Mouse (Mus musculus): Measurements from ENCODE around the gene Rfc2. TPM values are rescaled to one million over a fixed set of nuclear protein-coding genes. Genes with fewer than 3 reads are reported as not detected.

Rfc2 gene
- polyA plus RNA-seq, 1 experiment from 2014 or later, result 184 TPM

- Histone ChIP-seq H3K4me1 (replicated peaks) (peaks cover 71% of the 10 kb centered on the region), H3K9ac (peak overlapping the region; percentile 98), H3K4me2 (peak overlapping the region; percentile 95), H3K36me3 (no peaks in the 10 kb centered on the region; the same call in 1 of the 2 replicates), H3K9me3 (no peaks in the 10 kb centered on the region), H3K27me3 (no peaks in the 10 kb centered on the region), H3K27ac (replicated peaks) (peak overlapping the region; percentile 99), H3K4me3 (peak overlapping the region; percentile 97)
- 8% methylated on average over 6 of the region's 6 CpGs for WGBS
- no peak for ATAC-seq (ENCODE audit: low read depth)
These were observed 30.3 kb upstream of the Rfc2 start for GRCm38 (mm10) chr5:134550836-134551232.

- no peaks in the 10 kb centered on the region for H3K9me3 ChIP-seq
- H3K27me3 ChIP-seq, result no peaks in the 10 kb centered on the region
- peak overlapping the region; percentile 99 for H3K27ac ChIP-seq (replicated peaks)
- H3K4me3 ChIP-seq, result peak overlapping the region; percentile 97
- H3K36me3 ChIP-seq, result no peaks in the 10 kb centered on the region; the same call in 1 of the 2 replicates
- 2% methylated on average over 50 of the region's 52 CpGs for WGBS
- ATAC-seq (ENCODE audit: low read depth), result peak; percentile 51
- peak overlapping the region; percentile 98 for H3K9ac ChIP-seq
- H3K4me1 ChIP-seq (replicated peaks), result peaks cover 66% of the 10 kb centered on the region
- H3K4me2 ChIP-seq, result peak overlapping the region; percentile 95
These were observed 29.7 kb upstream of the Rfc2 start for GRCm38 (mm10) chr5:134551233-134552109.

GRCm38 (mm10) chr5:134552110-134552972 lies 28.8 kb upstream of the Rfc2 start, which contains the start of gene Clip2:
Gene Clip2 (minus strand): TSS chr5:134552434.
- no peaks in the 10 kb centered on the region; the same call in 1 of the 2 replicates for H3K36me3 ChIP-seq
- peak within 1 kb of the TSS; percentile 97 for H3K4me3 ChIP-seq
- 1% methylated on average over 60 of the region's 61 CpGs for WGBS
- peak; percentile 93 for ATAC-seq (ENCODE audit: low read depth)
- no peaks in the 10 kb centered on the region for H3K27me3 ChIP-seq
- H3K4me1 ChIP-seq (replicated peaks), result peaks cover 59% of the 10 kb centered on the region
- peak within 1 kb of the TSS; percentile 95 for H3K4me2 ChIP-seq
- H3K9me3 ChIP-seq, result 0 out of 2 replicates have a peak, but pooled peaks cover 1% of the 10 kb centered on the region
- H3K27ac ChIP-seq (replicated peaks), result peak within 1 kb of the TSS; percentile 99
- peak within 1 kb of the TSS; percentile 98 for H3K9ac ChIP-seq

- 90% methylated on average over 5 of the region's 5 CpGs for WGBS
- no peaks in the 10 kb centered on the region for H3K27me3 ChIP-seq
- ATAC-seq (ENCODE audit: low read depth), result no peak
These were observed 27.1 kb upstream of the Rfc2 start for GRCm38 (mm10) chr5:134553951-134554546.

GRCm38 (mm10) chr5:134555463-134556164 lies 25.6 kb upstream of the Rfc2 start:
- H3K36me3 ChIP-seq, result no peaks in the 10 kb centered on the region; the same call in 1 of the 2 replicates
- no peak overlapping the region for H3K4me3 ChIP-seq
- ATAC-seq (ENCODE audit: low read depth), result no peak
- WGBS, result 14% methylated on average over 20 of the region's 20 CpGs
- H3K9me3 ChIP-seq, result 0 out of 2 replicates have a peak, but pooled peaks cover 2% of the 10 kb centered on the region
- no peaks in the 10 kb centered on the region for H3K27me3 ChIP-seq
- peak overlapping the region; percentile 41; the same call in 1 of the 2 replicates for H3K9ac ChIP-seq
- peaks cover 27% of the 10 kb centered on the region for H3K4me1 ChIP-seq (replicated peaks)
- H3K4me2 ChIP-seq, result peak overlapping the region; percentile 40
- H3K27ac ChIP-seq (replicated peaks), result peak overlapping the region; percentile 54; the same call in 1 of the 2 replicates

More at GRCm38 (mm10) chr5:134553951-134554546, 27.1 kb upstream of the Rfc2 start:
- no peaks in the 10 kb centered on the region; the same call in 1 of the 2 replicates for H3K36me3 ChIP-seq
- no peak overlapping the region for H3K4me2 ChIP-seq
- H3K4me3 ChIP-seq, result no peak overlapping the region
- peaks cover 42% of the 10 kb centered on the region for H3K4me1 ChIP-seq (replicated peaks)
- H3K9ac ChIP-seq, result no peak overlapping the region
- H3K27ac ChIP-seq (replicated peaks), result no peak overlapping the region
- 0 out of 2 replicates have a peak, but pooled peaks cover 2% of the 10 kb centered on the region for H3K9me3 ChIP-seq

GRCm38 (mm10) chr5:134560071-134560449 lies 21.1 kb upstream of the Rfc2 start, which contains the start of gene Syna:
Gene Syna (minus strand): TSS chr5:134560171.
- Histone ChIP-seq H3K36me3 (no peaks in the 10 kb centered on the region; the same call in 1 of the 2 replicates), H3K9ac (no peak within 1 kb of the TSS), H3K4me2 (no peak within 1 kb of the TSS), H3K4me3 (no peak within 1 kb of the TSS), H3K27ac (replicated peaks) (no peak within 1 kb of the TSS), H3K27me3 (no peaks in the 10 kb centered on the region), H3K4me1 (replicated peaks) (peaks cover 9% of the 10 kb centered on the region), H3K9me3 (0 out of 2 replicates have a peak, but pooled peaks cover 2% of the 10 kb centered on the region)
- 96% methylated on average over 7 of the region's 7 CpGs for WGBS
- ATAC-seq (ENCODE audit: low read depth), result no peak

GRCm38 (mm10) chr5:134560450-134561171 lies 20.6 kb upstream of the Rfc2 start:
- Histone ChIP-seq H3K4me2 (no peak overlapping the region), H3K4me1 (replicated peaks) (peaks cover 3% of the 10 kb centered on the region), H3K36me3 (no peaks in the 10 kb centered on the region; the same call in 1 of the 2 replicates), H3K27me3 (no peaks in the 10 kb centered on the region), H3K9me3 (0 out of 2 replicates have a peak, but pooled peaks cover 2% of the 10 kb centered on the region), H3K9ac (no peak overlapping the region), H3K4me3 (no peak overlapping the region), H3K27ac (replicated peaks) (no peak overlapping the region)
- 82% methylated on average over 16 of the region's 16 CpGs for WGBS
- no peak for ATAC-seq (ENCODE audit: low read depth)

- no peak for ATAC-seq (ENCODE audit: low read depth)
- Histone ChIP-seq H3K27me3 (no peaks in the 10 kb centered on the region), H3K27ac (replicated peaks) (no peak overlapping the region), H3K4me1 (replicated peaks) (no peaks in the 10 kb centered on the region), H3K4me2 (no peak overlapping the region), H3K36me3 (no peaks in the 10 kb centered on the region), H3K4me3 (no peak overlapping the region), H3K9me3 (no peaks in the 10 kb centered on the region), H3K9ac (no peak overlapping the region)
- WGBS, result 96% methylated on average over 2 of the region's 2 CpGs
These were observed 16.9 kb upstream of the Rfc2 start for GRCm38 (mm10) chr5:134564272-134564671.

- Histone ChIP-seq H3K4me1 (replicated peaks) (no peaks in the 10 kb centered on the region), H3K9ac (no peak overlapping the region), H3K9me3 (no peaks in the 10 kb centered on the region), H3K27ac (replicated peaks) (no peak overlapping the region), H3K27me3 (no peaks in the 10 kb centered on the region), H3K4me2 (no peak overlapping the region), H3K4me3 (no peak overlapping the region), H3K36me3 (no peaks in the 10 kb centered on the region)
- WGBS, result 97% methylated on average over 6 of the region's 6 CpGs
- no peak for ATAC-seq (ENCODE audit: low read depth)
These were observed 15.5 kb upstream of the Rfc2 start for GRCm38 (mm10) chr5:134565696-134566095.

GRCm38 (mm10) chr5:134567445-134567844 lies 13.7 kb upstream of the Rfc2 start:
- no peaks in the 10 kb centered on the region for H3K9me3 ChIP-seq
- ATAC-seq (ENCODE audit: low read depth), result no peak
- no peak overlapping the region for H3K27ac ChIP-seq (replicated peaks)
- WGBS, result 92% methylated on average over 4 of the region's 4 CpGs
- H3K9ac ChIP-seq, result no peak overlapping the region
- no peaks in the 10 kb centered on the region for H3K27me3 ChIP-seq
- H3K4me3 ChIP-seq, result no peak overlapping the region
- no peaks in the 10 kb centered on the region for H3K36me3 ChIP-seq
- H3K4me1 ChIP-seq (replicated peaks), result peaks cover 9% of the 10 kb centered on the region
- no peak overlapping the region for H3K4me2 ChIP-seq
